Mouse (Mus musculus): ENCODE data around the gene Cd47.

- TF ChIP-seq ZC3H11A (IDR thresholded peaks at IDR 0.05; ENCODE audit: low read depth, low read length) = no peak
- TF ChIP-seq CTCF (conservative IDR thresholded peaks at IDR 0.05 in 1 of 2, IDR thresholded peaks at IDR 0.05 in 1 of 2; ENCODE audit: low read depth in 2 of 2, low read length in 2 of 2) = no peak
- TF ChIP-seq MEF2A (IDR thresholded peaks at IDR 0.05; ENCODE audit: borderline replicate concordance, low read depth, low read length) = no peak
Measured at GRCm38 (mm10) chr16:49806920-49807319, 6.6 kb downstream of the Cd47 start.
